In the genomic region with DNA sequence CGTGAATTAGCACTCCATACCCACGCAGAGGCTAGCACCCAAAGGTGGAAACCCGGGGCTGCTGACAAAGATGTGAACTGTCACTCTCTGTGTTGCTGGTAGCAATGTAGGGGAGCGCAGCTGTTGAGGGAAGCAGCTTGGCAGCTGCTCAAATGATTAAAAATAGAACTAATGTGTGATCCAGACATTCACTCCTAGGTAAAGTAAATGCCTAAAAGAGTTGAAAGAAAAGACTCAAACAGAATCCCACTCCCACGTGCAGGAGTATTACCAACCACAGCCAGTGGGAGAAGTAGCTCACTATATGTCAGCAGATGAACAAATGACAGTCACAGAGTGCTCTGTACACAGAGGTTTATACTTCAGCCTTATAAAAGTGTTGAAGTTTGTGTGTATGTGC, we compare ENCODE assay signal across 9 mouse cellular contexts.
DNase-seq lines count a peak whose midpoint lies in the region; ATAC-seq and TF ChIP-seq lines count a peak whose summit lies in the region.
"Had no signal": no experiment of that assay in that cellular context is flagged by ENCODE, and none has a peak within 500 bp of the region (broad histone marks: within the 10 kb centered on the region; RNA-seq: fewer than 3 reads in every experiment).

No protein-coding gene starts in this region.

- H3K4me1 ChIP-seq in forebrain, embryonic 16.5 days (replicated peaks; ENCODE audit: control insufficient read depth, insufficient read depth, low read length), result peaks cover 6% of the 10 kb centered on the region
- H3K4me1 ChIP-seq in heart, embryonic 15.5 days (replicated peaks), result 0 out of 2 replicates have a peak, but pooled peaks cover 5% of the 10 kb centered on the region
- peaks cover 6% of the 10 kb centered on the region; the same call in 1 of the 2 replicates for H3K4me1 ChIP-seq in lung, adult 2 months (ENCODE audit: control insufficient read depth, insufficient read depth, low read length)
- H3K4me1 ChIP-seq: liver, embryonic 13.5 days had no signal

- DNase-seq in layer of hippocampus, adult 8-10 months (ENCODE audit: low spot score in 2 of 2), result peak; percentile 8 to 10
- DNase-seq in layer of hippocampus, postnatal 14 days (ENCODE audit: low spot score in 2 of 2), result no peak
- peak; percentile 20 to 42 for DNase-seq in right cerebral cortex, postnatal 36 days (ENCODE audit: low spot score in 2 of 2)
- no peak for DNase-seq in gastrocnemius, adult 2 months
- no peak for DNase-seq in lung, adult 2 months
- DNase-seq: liver, embryonic 13.5 days; spleen, adult 18-20 months had no signal

- no peaks in the 10 kb centered on the region for H3K36me3 ChIP-seq in forebrain, embryonic 16.5 days (ENCODE audit: control insufficient read depth, insufficient read depth)
- H3K36me3 ChIP-seq in heart, embryonic 15.5 days, result no peaks in the 10 kb centered on the region
- H3K36me3 ChIP-seq: liver, embryonic 13.5 days had no signal

- no peak overlapping the region for H3K27ac ChIP-seq in forebrain, embryonic 16.5 days (ENCODE audit: low read length)
- H3K27ac ChIP-seq in heart, embryonic 15.5 days, result peak overlapping the region; percentile 18
- H3K27ac ChIP-seq in gastrocnemius, adult 2 months, result no peak overlapping the region
- H3K27ac ChIP-seq: liver, embryonic 13.5 days had no signal

- H3K4me3 ChIP-seq in forebrain, embryonic 16.5 days (replicated peaks; ENCODE audit: low read length), result no peak overlapping the region
- no peak overlapping the region for H3K4me3 ChIP-seq in heart, embryonic 15.5 days
- H3K4me3 ChIP-seq in gastrocnemius, adult 2 months, result no peak overlapping the region
- H3K4me3 ChIP-seq in lung, adult 2 months (replicated peaks; ENCODE audit: extremely low read depth, low read depth, low read length), result no peak overlapping the region
- H3K4me3 ChIP-seq: liver, embryonic 13.5 days had no signal

- H3K4me2 ChIP-seq in forebrain, embryonic 16.5 days (ENCODE audit: low read length), result no peak overlapping the region
- H3K4me2 ChIP-seq in heart, embryonic 15.5 days, result no peak overlapping the region; the same call in 1 of the 2 replicates
- H3K4me2 ChIP-seq: liver, embryonic 13.5 days had no signal

- H3K27me3 ChIP-seq in forebrain, embryonic 16.5 days (replicated peaks; ENCODE audit: control insufficient read depth, insufficient read depth, low read length), result no peaks in the 10 kb centered on the region
- no peaks in the 10 kb centered on the region for H3K27me3 ChIP-seq in heart, embryonic 15.5 days
- H3K27me3 ChIP-seq: liver, embryonic 13.5 days had no signal

- no peaks in the 10 kb centered on the region for H3K9me3 ChIP-seq in forebrain, embryonic 16.5 days (ENCODE audit: control insufficient read depth, low read length)
- no peaks in the 10 kb centered on the region for H3K9me3 ChIP-seq in heart, embryonic 15.5 days (replicated peaks)
- H3K9me3 ChIP-seq: liver, embryonic 13.5 days had no signal

- 42% methylated on average over 5 of the region's 5 CpGs for WGBS in forebrain, embryonic 16.5 days
- WGBS in heart, embryonic 15.5 days, result 29% methylated on average over 5 of the region's 5 CpGs
- 48% methylated on average over 5 of the region's 5 CpGs for WGBS in lung, adult 2 months

- no peak for TF ChIP-seq CTCF in gastrocnemius, adult 2 months (IDR thresholded peaks at IDR 0.05)
- no peak for TF ChIP-seq CTCF in lung, adult 2 months (IDR thresholded peaks at IDR 0.05; ENCODE audit: insufficient read depth, low read length)

- no peak for TF ChIP-seq POLR2A in lung, adult 2 months (IDR thresholded peaks at IDR 0.05; ENCODE audit: borderline replicate concordance, extremely low read depth, low read depth, low read length)

- intact Hi-C loops in gastrocnemius, adult 2 months (cut with DNase I), result no loop called here

- ATAC-seq in forebrain, embryonic 16.5 days, result peak; percentile 80
- ATAC-seq in heart, embryonic 15.5 days (replicated peaks; ENCODE audit: insufficient number of reproducible peaks, insufficient read depth, low FRiP score, low read depth), result peak; percentile 67; the same call in 1 of the 2 replicates

- H3K9ac ChIP-seq in forebrain, embryonic 16.5 days (replicated peaks; ENCODE audit: low read depth, low read length), result no peak overlapping the region
- H3K9ac ChIP-seq in heart, embryonic 15.5 days, result no peak overlapping the region
- H3K9ac ChIP-seq: liver, embryonic 13.5 days had no signal

Comparison
In these comparisons a context has a peak if more than half of its experiments do, and no peak if none do; other contexts are left out.
1. DNase-seq: peak in layer of hippocampus, adult 8-10 months (2 of 2) and right cerebral cortex, postnatal 36 days (2 of 2); none in layer of hippocampus, postnatal 14 days (0 of 2), gastrocnemius, adult 2 months (single experiment) and lung, adult 2 months (single experiment).